Mouse (Mus musculus) megakaryocyte-erythroid progenitor cell, adult 5-6 weeks (primary cell): ENCODE data around the gene Ank2. TPM values are rescaled to one million over a fixed set of nuclear protein-coding genes. Genes with fewer than 3 reads are reported as not detected.

Experiments used
- ATAC-seq: replicated peaks from 2 replicates; pipeline ENCODE4 v1.8.0; 2016; ENCODE audit warnings: mild to moderate bottlenecking, inconsistent platforms; ENCODE audit not compliant: severe bottlenecking, poor library complexity, low FRiP score, low TSS enrichment
- total RNA-seq, 2 experiments: library from RNA; stranded (forward) in 1 of 2; stranded (reverse) in 1 of 2; fragments of 200-1000, 215-1000 nt in 1 of 2; fragments of >200 nt in 1 of 2; fragmentation: Nextera tagmentation in 1 of 2; gene quantifications; 2 replicates each; pipeline ENCODE4 v1.2.3; 2014 to 2017

The Ank2 gene
- total RNA-seq, 2 experiments from 2014 or later, result 0.38 TPM; not detected in 1

DNA sequence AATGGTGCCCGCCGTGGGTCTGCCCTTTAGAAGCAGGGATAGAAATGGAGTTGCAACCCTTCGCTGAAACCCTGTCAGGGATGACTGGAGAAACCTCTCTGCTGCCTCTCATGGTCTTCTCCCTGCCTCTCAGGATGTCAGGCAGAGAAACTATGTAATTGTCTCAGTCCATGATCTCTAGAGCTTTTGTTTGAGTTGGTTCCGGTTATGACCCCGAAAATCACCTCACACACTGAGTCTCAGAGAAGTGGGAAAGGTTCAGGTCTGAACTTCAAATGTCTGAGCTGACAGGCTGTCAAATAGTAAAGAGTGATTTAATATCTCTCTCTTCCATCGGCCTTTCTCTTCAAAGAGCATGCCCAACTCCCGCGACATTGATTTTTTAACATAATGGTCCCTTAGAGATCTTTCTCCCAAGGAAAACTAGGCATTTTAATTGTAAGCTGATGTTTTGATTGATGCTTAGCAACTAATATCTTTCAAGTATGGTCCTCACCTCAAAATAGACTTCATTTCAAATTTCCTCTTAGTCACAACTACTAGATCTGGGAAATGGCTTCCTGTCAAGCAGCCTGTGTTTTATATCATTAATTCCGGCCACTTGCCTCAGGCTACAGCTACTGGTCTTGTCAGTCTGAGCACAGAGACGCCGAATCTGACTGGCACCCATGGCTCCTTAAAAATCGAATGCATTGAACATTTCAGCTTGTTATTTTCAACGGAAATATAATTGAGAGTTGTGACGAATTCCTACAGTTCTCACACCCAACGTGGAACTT lies 239.0 kb downstream of the Ank2 start:
- ATAC-seq, result no peak

DNA sequence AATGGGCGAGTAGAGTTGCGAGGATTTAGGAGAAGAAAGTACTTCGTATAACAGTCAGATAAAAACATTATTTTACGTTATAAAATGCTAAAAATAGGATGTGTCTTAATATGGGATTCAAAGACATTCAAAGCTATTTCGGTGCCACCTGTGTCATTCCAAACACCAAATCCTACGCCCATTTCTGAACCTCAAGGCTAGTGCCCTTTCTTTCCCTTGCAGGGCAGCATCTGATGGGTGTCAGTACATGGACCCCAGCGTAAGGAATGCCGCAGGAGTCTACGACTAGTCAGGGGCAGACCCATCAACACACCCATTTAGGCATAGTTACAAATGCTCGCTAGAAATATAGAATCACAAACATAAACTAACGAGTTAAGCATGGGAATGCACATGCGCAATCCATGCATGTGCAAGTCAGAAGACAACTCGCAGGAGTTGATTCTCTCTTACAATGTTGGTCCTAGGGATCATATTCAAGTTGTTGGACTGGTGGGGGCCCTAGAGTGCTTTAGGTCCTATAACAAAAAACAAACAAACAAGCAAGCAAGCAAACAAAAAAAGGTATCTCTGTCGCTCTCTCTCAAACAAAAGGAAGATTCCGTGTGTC lies 240.6 kb downstream of the Ank2 start:
- ATAC-seq, result no peak

DNA sequence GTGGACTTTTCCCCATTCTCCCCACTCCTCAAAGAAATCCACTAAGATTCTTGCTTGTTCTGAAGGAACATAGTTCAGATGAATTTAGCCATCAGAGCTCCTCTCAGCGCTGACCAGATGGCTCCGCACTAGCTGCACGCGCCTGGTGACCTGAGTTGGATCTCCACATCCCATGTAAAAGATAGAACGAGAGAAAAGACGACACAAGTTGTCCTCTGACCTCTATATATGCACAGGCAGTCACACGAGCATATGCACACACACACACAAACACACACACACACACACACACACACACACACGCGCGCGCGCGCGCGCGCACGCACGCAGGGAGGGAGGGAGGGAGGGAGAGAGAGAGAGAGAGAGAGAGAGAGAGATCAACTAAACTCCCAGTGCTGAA lies 241.2 kb downstream of the Ank2 start:
- ATAC-seq, result no peak

DNA sequence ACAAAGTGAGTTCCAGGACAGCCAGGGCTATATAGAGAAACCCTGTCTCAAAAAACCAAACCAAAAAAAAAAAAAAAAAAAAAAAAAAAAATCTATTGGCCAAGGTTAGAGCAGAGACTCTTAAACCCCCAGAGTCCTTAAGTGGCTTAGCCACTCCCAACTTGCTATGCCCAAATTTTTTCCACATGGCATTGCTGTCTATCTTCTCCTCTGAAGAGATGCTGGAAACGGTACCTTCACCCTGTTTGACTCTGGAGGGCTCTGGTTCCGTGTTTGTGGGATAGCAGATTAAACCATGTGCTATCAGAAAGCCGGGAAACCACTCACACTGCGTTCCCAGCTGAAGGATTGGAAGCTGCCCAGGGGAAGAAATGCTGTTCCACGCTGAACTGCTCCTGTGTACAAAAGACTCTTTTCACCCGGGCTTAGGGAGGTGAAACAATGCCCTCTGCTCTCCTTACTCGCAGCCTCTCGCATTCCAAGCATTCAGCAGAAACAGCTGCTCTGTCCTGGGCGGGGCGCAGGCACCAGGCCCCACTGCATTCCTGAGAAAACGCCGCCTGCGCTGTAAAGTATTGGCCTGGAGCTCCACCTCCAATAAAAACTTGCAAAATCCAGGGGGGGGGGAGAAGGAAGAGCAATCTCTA lies 241.7 kb downstream of the Ank2 start:
- ATAC-seq, result no peak

GRCm38 (mm10) chr3:127256681-127257080 lies 242.5 kb downstream of the Ank2 start:
- ATAC-seq, result no peak

- no peak for ATAC-seq
Measured at GRCm38 (mm10) chr3:127250930-127251329, 248.2 kb downstream of the Ank2 start.

DNA sequence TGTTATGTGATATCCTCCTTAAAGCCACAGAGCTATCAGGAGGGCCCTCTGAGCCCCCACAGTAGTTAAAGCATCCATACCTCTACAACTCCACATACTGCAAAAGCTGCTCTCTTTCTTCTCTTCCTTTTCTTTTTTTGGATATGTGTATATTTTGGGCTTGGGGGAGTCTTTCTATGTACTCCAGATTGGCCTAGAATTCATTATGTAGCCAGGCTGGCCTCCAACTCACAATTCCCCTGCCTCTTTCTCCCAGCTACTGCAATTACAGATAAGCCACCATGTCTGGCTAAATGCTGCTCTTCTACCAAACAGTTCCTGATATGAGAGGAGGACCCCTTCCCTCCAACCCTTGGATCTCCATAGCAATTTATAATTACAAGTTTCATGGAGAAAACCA lies 250.5 kb downstream of the Ank2 start:
- ATAC-seq, result no peak

DNA sequence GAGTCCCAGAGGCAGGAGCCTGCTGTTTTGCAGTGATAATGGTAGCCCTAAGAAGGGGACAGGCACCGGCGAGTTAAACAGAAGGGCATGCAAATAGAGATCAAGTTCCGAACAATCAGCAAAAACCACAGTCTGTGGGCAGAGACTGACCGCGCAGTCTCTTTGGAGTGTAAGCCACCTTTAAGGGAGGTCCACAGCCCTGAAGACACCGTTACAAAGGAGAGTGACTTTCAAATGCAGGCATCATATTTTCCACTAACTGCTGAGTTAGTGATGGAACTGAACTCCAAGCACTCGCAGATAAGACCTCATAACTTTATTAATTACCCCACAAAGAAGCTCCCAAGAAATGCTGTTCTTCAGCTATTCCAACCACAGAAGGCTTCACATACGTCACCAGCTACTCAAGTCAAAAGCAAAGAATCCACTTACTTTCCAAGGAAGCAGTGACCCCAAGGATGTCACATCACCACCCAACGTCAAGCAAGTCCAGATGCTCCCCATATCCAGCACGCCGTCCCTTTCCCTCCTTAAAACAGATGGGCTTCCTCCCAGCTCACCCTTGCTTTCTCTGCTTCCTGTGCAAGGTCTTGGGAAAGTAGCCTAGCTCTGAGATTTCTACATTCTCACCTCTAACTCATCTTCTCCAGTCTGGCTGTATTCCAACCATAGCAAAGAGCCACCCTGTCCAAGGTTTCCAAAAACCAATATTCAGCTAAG lies 252.0 kb downstream of the Ank2 start:
- no peak for ATAC-seq

DNA sequence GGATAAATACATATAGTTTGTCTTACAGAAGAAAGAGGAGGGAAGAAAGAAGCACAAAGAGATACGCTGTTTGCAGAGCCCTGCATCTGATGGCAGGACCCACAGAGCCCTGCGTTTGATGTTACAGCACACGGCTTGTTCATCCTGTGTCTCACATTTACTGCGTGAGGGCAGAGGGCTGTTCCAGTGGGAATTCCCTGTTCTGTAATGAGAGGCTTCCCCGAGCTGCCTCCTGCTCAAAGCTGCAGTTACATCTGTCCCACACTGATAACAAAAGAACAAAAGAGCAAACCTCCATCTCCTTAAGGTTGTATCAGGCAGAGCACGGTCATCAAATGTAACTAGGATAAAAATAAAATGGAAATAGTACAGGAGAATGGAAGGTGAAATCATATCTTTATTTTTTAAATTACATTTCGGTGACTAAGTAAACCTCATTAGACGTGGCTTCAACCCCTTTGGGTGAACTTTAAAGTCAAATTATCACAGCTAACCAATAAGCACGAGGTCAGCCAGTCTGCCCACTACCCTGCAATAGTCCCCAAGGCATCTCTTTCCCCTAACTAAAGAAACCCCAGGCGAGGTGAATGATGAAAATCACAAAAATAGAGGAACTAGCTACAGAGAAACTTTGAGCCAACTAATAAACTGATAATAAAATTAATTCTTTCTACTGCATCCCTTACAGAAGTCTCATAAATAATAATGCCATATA lies 255.1 kb downstream of the Ank2 start:
- ATAC-seq, result no peak

DNA sequence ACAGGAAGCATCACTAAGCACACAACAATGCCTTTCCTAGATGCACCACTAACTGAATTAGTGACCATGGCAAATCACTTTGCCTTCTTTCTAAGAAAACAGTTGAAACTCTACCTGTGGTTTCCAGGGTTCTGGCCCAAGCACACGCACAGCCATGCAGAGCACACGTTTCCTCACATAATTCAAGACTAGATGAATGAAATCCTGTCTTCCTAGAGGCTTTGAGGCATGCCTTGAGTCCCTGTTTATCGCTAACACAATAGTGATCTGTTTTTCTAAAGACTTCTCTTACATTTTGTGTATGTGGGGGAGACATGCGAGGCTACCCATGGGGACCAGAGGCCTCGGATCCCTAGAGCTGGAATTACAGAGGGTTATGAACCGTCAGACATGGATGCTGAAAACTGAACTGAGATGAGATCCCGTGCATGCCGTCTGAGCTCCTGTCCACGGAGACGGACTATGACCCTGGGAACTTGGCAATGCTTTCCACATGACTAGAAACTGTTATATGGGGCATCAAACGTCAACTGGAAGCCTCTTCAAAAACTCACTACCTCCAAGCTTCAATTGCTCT lies 256.8 kb downstream of the Ank2 start:
- ATAC-seq, result no peak

DNA sequence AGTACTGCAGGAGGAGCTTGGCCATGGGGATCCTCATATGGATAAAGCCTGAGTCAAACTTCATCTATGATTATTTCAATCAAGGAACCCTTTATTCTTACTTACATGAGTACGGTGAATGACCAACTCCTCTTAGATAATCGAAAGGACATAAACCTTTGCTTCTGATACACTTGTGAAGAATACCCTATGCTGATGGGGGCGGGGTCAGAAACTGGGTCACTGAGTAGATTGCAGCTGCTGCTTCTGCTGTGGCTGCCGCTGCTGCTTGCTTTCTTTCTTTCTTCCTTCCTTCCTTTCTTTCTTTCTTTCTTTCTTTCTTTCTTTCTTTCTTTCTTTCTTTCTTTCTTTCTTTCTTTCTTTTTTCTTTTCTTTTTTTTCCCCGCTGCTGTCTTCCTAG lies 263.9 kb downstream of the Ank2 start:
- no peak for ATAC-seq

GRCm38 (mm10) chr3:127225799-127226730 lies 273.1 kb downstream of the Ank2 start:
- no peak for ATAC-seq

DNA sequence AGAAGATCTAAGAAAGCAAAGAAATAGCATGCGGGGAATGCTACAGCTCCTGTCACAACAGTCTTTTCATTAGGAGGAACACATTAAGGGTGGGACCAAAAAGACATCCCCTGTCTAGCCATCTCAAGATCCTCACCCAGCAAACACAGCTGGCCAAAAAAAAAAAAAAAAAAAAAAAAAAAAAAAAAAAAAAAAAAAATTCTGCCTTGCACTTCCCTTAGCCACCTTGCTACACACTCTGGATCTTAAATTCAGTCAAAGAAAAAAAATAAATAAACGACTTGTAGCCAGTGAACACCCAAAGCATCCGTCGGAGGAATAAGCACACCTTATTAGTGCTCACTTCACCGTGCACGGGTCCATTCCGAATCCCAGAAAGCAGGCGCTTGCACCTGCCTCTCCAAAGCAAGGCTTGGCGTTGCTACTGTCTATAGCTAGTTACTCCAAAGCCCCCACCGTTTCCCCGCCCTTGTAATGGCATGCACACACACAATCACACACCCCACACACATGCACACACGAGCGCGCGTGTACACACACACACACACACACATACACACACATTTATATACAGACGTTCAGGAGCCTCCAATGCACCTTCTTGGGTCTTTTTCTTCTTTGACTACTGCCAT lies 273.9 kb downstream of the Ank2 start:
- ATAC-seq, result no peak

- no peak for ATAC-seq
Measured at GRCm38 (mm10) chr3:127224315-127225166, 274.6 kb downstream of the Ank2 start.

GRCm38 (mm10) chr3:127222086-127222485 lies 277.1 kb downstream of the Ank2 start:
- no peak for ATAC-seq

DNA sequence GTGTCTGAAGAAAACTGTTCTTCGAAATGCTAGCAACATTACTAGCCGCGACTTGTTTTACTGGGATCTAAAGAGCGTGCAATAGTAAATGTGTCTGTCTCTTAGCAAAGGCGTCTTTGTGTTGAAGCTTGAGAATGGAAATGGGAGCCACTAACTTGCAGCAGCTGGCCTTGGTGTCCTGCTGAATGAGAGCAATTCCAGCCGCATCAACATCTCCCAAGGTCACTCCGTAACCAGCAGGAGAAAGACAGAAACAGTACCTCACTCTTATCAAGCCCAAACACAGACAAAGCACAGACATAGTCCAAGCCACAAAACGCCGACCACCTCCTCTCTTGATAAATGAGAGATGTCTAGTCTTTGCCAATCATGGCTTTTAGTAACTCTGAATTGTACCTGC lies 278.3 kb downstream of the Ank2 start:
- ATAC-seq, result no peak

- no peak for ATAC-seq
Measured at GRCm38 (mm10) chr3:127213534-127213933, 285.6 kb downstream of the Ank2 start.
